Mouse (Mus musculus): ENCODE measurements around the gene Spag5.
A peak's percentile ranks its signal among the peaks of the same experiment; 100 is the strongest.

Spag5 gene

GRCm38 (mm10) chr11:78322860-78323259 is 21.5 kb downstream of the Spag5 start, which contains the start of gene Aldoc:
Gene Aldoc, plus strand, starts transcription at chr11:78322968.
- DNase-seq (ENCODE audit: low read depth): peak; percentile 71

GRCm38 (mm10) chr11:78324000-78324785 is 22.9 kb downstream of the Spag5 start:
- DNase-seq (ENCODE audit: low read depth): no peak

GRCm38 (mm10) chr11:78324965-78325364 is 23.6 kb downstream of the Spag5 start:
- no peak for DNase-seq (ENCODE audit: low read depth)

- DNase-seq (ENCODE audit: low read depth): no peak
Observed at GRCm38 (mm10) chr11:78327215-78327614, 25.9 kb downstream of the Spag5 start.

DNA sequence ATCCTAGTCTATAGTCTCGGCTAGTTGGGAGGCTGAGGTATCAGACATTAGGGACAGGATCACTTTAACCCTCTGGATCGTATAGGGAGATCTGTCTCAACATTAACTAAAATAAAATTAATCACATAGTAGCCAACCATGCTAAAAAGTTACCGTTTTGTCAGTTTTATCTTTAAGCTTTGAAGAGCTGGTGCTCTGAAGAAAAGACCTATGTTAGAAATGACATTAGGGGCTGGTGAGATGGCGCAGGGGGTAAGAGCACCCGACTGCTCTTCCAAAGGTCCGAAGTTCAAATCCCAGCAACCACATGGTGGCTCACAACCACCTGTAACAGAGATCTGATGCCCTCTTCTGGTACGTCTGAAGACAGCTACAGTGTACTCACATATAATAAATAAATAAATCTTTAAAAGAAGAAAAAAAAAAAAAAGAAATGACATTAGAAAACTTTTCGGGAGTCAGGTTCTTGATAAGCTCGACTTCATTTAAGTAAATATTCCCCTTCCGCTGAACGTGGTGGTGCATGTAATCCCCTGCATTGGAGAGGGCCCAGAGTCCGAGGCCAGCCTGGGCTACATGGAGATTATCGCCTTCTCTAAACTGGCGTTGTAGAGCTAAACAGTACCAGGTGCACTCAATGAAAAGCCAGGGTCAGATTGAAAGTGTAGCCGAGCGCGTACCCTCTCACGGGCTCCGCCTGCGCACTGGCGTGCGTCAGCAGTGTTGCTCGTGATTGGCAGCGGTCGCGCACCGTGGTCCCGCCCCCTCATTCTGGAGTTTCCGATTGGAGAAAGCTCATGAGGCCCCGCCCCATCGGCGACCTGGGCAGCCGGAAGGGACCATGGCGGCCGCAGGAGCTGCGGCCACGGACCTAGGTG is 26.5 kb downstream of the Spag5 start, which contains the start of gene Pigs:
Gene Pigs, plus strand, starts transcription at position 782 of the 878 bp plus-strand sequence.
- peak; percentile 94 for DNase-seq (ENCODE audit: low read depth)

DNA sequence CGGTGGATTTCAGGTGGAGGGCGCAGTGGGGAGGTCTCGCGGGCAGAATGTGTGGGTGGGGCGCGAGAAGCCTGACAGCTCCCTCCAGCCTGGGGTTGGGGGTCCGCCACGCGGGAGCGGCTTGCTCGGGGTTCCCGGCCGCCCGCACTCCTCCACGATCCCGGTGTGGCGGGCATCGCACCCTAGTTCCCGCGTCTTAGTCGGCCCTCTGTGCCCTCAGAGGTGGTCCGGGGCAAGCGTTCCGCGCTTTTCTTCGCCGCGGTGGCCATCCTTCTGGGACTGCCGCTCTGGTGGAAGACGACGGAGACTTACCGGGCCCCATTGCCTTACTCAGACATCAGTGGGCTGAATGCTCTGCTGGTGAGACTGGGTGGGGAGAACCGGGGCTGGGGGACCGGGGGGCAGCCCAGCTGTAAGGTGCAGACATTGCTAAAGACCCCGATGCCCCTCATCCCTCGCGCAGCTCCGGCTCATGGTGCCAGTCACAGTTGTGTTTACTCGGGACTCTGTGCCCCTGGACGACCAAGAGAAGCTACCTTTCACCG is 27.3 kb downstream of the Spag5 start:
- no peak for DNase-seq (ENCODE audit: low read depth)

- DNase-seq (ENCODE audit: low read depth): no peak
Observed at GRCm38 (mm10) chr11:78332676-78333075, 31.3 kb downstream of the Spag5 start.

GRCm38 (mm10) chr11:78333992-78334391 is 32.7 kb downstream of the Spag5 start:
- DNase-seq (ENCODE audit: low read depth): no peak

DNA sequence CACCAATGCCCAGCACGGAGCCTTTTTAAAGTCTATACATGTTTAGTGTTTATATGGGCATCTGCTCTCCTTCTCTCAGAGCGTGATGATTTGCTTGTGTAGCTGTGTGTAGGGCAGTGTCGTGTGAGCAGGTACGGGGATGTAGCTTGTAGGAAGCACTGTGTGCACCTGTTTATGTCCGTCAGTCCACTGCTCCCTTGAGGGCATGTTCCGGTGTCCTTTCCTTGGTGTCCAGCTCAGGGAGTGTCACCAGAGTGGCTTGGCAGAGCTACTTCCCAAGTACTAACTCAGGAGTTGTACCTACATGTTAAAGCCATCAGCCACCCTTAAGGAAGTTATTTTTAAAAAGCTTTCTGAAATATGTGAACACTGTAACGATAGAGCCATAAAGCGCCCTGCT is 35.7 kb downstream of the Spag5 start:
- no peak for DNase-seq (ENCODE audit: low read depth)

DNA sequence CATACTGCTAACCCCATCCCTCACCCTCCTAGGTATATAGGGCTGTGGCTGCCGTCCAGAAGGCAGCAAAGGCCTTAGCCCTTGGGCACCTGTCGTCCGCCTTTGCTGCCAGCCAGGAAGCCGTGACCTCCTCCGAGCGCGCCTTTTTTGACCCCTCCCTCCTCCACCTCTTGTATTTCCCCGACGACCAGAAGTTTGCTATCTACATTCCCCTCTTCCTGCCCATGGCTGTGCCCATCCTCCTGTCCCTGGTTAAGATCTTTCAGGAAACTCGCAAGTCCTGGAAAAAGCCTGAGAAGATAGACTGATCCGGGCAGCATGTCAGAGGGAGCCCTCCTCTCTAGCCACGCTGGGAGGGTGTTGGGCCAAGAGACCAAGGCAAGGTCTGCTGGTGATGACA is 40.4 kb downstream of the Spag5 start:
- DNase-seq (ENCODE audit: low read depth): no peak

DNA sequence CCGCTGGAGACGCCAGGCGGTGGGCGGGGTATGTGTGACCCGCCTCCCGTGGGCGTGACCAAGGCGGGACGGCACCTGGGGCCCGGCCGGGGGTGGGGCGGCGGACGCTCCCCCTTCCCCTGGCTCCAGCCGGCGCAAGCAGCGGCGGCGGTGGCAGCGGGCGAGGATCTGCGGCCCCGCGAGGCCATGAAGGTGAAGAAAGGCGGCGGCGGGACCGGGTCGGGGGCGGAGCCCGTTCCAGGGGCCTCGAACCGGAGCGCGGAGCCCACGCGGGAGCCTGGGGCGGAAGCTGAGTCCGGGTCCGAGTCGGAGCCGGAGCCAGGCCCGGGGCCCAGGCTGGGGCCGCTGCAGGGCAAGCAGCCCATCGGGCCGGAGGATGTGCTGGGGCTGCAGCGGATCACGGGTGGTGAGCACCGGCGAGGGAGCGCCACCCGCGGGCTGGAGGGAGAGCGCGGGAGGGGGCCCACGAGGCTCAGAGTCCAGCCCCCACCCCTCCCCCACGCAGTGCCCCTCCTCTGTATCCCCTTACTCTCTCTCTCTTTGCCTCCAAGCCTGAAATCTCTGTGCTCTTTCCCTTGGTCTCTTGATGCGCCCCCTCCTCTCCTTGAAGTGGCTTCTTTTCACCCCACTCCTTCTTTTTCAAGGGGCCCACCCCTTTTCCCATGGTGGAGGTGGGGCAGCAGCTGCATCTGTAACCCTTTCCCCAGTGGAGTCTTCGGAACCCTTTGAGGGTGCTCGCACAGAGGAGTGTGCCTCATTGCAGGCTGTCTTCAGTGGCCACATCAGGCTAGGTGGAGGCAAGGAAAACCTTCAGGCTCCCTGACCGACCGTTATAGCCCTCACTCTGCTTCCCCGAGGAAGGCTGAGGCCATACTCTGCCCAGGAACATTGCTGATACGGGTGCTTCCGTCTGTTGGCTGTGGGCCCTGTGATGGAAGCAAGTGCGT is 42.3 kb downstream of the Spag5 start, which contains the start of gene Unc119:
Gene Unc119, plus strand, starts transcription at position 102 of the 947 bp plus-strand sequence.
- no peak for DNase-seq (ENCODE audit: low read depth)

DNA sequence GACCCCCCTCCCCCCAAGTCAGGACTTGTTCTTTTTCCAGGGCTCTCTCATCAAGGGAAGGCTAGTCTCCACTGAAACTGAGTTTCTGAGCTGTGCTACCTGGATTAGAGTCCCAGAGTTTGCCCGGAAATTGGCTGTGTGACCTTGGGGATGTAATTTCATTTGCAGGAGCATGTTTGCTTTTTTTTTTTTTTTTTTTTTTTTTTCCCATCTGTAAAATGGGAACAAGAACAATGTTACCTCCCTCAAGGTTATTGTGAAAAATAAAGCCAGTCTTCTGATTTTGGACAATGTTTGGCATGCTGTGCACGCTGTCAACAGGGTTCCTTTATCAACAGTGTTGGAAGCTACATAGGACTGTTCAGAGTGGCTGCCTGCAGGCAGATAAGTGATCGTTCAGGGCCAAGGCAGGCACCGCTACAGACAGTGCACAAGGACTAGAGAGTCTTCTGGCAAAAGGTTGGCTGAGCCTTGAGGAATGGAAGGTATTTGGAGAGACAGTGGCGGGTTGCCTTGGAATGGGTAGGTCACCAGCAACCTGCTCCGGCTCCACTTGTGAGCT is 43.1 kb downstream of the Spag5 start:
- DNase-seq (ENCODE audit: low read depth): no peak

DNA sequence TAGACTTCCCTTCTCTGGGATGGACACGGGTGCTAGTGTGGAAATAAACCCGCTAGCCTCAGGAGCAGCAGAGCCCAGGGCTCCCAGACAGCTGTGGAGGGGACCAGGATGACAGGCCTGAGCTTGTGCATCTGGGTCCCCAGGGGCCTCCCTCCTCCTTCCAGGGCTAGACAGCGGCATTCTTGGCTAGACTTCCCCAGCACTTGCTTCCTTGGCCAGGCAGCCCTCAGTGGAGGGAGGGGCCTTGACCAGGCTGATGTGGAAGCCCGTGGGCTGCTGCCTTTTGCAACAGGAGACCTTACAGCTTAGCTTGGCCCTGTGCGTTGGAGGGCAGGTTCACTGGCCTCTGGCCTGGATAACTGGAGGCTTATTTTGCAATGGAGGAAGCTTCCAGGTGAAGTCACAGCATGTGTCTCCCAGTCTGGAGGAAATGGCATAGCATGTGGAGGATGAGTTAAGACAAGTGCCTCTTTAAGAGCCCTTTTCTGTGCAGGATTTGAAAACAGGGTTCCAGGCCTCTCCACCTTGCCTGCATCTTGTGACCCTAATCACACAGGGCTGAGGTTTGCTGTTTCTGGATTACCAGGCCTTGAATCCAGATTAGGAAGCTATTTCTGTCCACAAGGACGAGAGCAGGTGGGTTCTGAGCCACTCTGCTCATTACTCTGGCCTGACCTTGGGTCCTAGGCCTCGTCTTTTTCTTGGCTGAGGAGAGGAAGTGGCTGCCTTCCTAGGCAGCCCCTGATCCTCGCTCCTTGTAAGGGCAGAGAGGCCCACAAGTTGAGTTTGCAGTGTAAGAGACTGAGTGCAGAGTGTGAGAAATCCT is 43.8 kb downstream of the Spag5 start:
- no peak for DNase-seq (ENCODE audit: low read depth)

GRCm38 (mm10) chr11:78345801-78346200 is 44.5 kb downstream of the Spag5 start:
- DNase-seq (ENCODE audit: low read depth): no peak

GRCm38 (mm10) chr11:78346326-78347069 is 45.2 kb downstream of the Spag5 start:
- no peak for DNase-seq (ENCODE audit: low read depth)

GRCm38 (mm10) chr11:78347070-78347754 is 45.9 kb downstream of the Spag5 start:
- DNase-seq (ENCODE audit: low read depth): no peak

- no peak for DNase-seq (ENCODE audit: low read depth)
Observed at GRCm38 (mm10) chr11:78347908-78348307, 46.6 kb downstream of the Spag5 start.

DNA sequence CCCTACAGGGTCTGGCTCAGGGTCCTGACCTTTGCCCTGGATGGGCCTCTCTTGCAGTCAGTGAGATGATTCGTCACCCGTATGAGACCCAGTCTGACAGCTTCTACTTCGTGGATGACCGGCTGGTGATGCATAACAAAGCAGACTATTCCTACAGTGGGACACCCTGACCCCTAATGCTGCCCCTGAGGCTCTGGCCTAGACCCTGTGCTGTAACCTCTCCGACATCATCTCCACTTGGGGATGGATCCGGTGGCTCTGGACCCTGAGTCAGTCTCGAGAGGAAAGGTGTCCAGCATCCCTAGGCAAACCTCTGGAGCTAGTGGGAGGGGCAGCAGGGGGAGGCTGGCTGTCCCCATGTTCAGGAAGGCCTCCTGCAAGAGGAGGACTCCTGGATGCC is 47.1 kb downstream of the Spag5 start:
- no peak for DNase-seq (ENCODE audit: low read depth)

Data from c-Kit-positive CD71-negative TER-119-negative erythroid progenitor cells, embryonic 14.5 days (primary cell).